Mouse (Mus musculus): Measurements from ENCODE around the gene Hk2.

- TF ChIP-seq POLR2A (IDR thresholded peaks at IDR 0.05; ENCODE audit: control insufficient read depth, low read depth, low read length): no peak
- no peak for TF ChIP-seq CTCF (IDR thresholded peaks at IDR 0.05; ENCODE audit: control insufficient read depth, insufficient read depth, insufficient replicate concordance, low read depth, low read length)
Measured at GRCm38 (mm10) chr6:82797300-82797839, 23.1 kb upstream of the Hk2 start.

All from testis, adult 2 months (tissue).